Mouse (Mus musculus) lung, postnatal 0 days (tissue): ENCODE measurements around the gene Abcc9.

Experiments
- CTCF ChIP-seq: IDR thresholded peaks from 2 replicates; pipeline ENCODE4 v1.5.1; 2016; ENCODE audit warnings: antibody characterized with exemption, mild to moderate bottlenecking
- EP300 ChIP-seq: IDR thresholded peaks from 2 replicates; pipeline ENCODE4 v1.6.1; 2016; ENCODE audit warnings: antibody characterized with exemption, mild to moderate bottlenecking, control low read depth

GRCm38 (mm10) chr6:142659038-142659437, 43.1 kb downstream of the Abcc9 start:
- TF ChIP-seq CTCF (peak; percentile 50), EP300 (no peak)
